Mouse (Mus musculus) frontal cortex, postnatal 36 days (tissue): ENCODE results near the gene Btbd16.

ENCODE experiments used
- DNase-seq, 2 experiments: peaks; one replicate each; pipeline ENCODE4 v3.0.0; 2022; ENCODE audit warnings: low spot score in 2 of 2

Btbd16 gene

DNA sequence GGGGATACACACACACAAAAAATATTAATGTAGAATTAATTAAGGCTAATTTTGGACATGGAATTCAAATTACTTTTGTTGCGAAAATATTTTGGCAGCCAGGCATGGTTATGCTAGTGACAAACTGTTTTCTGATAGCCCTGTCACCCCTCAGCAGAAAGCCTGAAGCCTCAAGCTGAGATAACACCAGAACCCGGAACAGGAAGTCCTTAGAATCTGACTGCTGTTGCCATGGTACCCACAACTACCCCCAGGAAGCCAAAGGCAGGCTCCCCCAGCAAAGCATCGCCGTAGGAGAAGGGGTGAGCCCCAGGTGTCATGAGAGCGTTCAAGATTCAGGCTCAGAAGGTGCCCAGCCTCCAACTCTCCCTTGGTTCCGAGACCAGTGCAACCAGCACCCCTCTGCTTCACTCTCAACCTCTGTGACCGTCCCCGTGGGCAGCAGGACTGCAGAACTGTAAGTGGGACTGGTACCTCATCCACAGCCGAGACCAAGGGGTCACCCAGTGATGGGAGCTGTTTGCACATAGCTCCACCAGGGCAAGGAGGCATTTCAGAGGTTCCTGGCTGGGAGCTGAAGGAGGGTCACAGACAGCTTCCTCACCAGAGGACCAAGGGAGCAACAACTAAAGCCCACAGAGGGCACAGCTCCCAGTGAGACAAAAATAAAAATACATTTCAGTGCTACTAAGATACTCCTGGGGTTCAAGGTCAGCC is at the start of gene Btbd16:
TSS of gene Btbd16 (plus strand) at position 156 of the 717 bp plus-strand sequence.
- no peak for DNase-seq

- DNase-seq: peak; percentile 16 to 33
Measured at GRCm38 (mm10) chr7:130726185-130726584, 47.7 kb upstream of the Btbd16 start.

DNA sequence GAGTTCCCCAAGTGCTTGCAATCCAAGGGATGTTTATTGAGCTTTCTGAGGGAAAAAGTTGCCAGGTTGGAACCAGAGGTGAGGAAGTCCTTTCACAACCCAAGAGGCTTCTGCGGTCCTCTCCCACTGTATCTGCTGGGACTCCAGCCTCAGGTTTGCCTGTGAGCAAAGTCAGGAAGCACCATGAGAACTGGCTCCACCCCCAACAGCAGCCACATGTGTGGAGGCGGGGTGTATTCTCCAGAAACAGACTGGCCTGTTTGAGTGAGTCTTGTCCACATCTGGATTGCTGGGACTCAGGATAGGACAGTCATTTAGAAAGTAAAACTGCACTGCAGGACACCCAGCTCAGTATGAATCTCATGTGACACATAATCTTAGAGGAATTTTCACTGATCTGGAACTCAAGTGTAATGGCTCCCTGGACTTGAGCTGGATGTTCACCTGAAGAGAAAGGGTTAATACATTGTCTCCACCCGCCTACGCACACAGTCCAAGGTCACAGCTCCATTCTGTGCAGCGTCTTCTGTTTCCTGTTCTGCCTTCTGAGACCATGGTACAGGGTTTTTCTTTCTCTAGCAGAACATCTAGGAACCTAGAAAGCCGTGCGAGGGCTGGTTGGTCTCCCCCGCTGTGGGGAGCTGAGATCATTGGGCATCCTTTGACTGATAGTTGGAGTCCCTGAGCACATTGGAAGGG is 47.0 kb upstream of the Btbd16 start:
- no peak for DNase-seq

DNA sequence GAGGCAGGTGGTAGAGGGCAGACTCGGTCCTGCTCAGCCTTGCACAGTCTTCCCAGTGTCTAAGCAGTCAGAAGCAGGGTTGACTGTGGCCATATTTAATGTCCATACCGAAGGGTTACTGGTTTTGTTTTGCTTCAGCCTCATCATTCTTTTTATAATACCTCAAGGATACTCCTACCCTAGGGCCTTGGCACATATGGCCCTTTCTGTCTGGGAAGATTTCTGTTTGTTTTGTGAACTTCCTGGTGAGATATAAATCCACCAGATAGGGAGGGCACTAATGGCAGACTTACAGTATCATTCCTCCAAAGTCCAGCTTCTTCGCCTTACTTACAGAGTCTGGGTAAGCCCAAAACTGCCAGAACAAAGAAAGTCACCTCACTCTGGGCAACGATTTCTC is 46.3 kb upstream of the Btbd16 start:
- no peak for DNase-seq

GRCm38 (mm10) chr7:130731792-130732191 is 42.1 kb upstream of the Btbd16 start:
- no peak for DNase-seq

DNA sequence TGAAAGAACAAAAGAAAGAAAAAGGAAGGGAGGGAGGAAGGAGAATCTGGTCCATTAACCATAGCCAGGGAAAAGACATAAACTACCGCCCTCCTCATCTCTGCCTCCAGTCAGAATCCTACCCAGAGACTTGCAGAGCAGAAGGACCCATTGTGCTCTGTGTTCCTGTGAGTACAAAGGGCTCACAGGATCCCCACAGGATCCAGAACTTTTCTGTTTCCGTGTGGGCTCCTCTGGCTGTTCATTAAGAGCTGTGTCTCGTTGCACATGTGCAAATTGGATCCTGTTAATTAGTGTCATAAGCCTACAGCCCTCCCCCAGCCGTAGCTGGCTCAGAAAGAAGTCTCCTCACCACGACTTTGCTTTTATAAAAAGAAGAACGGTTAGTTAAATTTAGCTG is 41.0 kb upstream of the Btbd16 start:
- DNase-seq: peak in 1 of 2 experiments; percentile 21

GRCm38 (mm10) chr7:130733423-130733822 is 40.4 kb upstream of the Btbd16 start:
- DNase-seq: no peak

DNA sequence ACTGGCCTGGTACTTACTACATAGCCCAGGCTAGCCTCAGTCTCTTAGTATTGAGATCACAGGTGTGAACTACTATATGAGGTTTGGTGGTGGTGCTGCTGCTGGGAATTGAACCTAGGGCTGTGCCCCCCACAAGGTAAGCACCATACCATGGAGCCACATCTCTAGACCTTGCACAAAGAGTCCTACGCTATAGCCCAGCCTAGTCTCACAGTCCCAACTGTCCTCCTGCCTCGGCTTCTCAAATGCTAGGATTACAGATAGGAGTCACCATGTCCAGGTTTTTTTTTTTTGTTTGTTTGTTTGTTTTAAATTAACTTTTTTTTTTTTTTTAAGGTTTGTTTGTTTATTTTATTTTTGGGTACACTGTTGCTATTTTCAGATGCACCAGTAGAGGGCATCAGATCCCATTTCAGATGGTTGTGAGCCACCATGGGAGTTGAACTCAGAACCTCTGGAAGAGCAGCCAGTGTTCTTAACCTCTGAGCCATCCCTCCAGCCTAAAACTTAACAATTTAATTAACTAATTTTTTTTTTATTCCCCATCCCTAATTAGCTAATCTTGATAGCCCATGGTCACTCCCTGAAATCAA is 39.6 kb upstream of the Btbd16 start:
- no peak for DNase-seq

GRCm38 (mm10) chr7:130741099-130741498 is 32.8 kb upstream of the Btbd16 start:
- DNase-seq: no peak

DNA sequence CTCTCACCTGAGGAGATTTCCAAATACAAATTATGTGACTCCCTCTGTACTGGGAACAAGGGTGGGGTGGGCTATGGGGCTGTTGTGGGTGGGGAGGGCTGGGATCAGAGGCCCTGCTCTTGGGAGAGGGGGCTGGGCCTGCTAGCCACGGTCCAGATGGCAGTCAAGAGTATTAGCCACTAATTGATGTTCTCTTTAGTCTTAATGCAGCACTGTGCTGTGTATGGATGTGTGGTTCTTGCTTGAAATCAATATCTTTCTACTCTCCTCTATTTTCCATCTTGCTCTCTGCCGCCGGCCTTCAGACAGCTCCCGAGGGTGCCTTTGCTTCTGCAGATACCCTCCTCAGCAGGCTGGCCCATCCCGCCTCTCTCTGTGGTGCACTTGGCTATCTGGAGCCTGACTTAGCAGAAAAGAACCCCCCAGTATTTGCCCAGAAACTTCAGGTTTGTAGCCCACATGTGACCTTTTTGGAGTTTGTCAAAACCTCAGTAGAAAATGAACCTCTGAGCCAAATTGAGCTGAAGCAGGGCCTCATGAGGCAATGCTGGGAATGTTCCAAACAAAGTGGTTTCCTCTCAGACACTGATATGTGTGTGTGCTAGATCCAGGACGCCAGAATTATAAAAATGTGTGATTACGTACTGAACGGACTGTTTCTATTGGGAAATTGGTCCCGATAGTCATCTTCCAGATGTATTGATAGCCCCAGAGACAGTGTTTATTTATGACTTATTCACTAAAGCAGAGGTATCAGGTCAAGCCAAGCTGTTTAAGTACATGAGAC is 30.4 kb upstream of the Btbd16 start:
- DNase-seq: no peak

DNA sequence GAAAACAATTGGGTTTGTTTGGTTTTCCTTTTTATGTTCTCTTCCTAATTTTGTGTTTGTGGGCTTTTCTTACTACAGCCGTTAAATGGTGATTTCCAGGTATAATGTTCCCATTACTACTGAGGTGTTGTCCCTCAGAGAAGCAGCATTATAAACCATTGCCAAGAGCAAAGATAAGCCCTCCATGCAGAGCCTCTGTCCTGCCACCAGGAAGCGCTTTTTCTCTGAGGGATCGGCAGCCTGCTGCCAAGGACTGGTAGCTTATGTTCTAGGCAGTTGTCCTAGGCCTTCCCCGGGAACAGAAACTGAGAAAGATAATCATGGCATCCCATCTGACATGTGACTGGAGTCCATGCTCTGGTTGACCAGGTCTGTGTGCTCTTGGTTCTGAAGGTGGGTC is 24.7 kb upstream of the Btbd16 start:
- DNase-seq: no peak

DNA sequence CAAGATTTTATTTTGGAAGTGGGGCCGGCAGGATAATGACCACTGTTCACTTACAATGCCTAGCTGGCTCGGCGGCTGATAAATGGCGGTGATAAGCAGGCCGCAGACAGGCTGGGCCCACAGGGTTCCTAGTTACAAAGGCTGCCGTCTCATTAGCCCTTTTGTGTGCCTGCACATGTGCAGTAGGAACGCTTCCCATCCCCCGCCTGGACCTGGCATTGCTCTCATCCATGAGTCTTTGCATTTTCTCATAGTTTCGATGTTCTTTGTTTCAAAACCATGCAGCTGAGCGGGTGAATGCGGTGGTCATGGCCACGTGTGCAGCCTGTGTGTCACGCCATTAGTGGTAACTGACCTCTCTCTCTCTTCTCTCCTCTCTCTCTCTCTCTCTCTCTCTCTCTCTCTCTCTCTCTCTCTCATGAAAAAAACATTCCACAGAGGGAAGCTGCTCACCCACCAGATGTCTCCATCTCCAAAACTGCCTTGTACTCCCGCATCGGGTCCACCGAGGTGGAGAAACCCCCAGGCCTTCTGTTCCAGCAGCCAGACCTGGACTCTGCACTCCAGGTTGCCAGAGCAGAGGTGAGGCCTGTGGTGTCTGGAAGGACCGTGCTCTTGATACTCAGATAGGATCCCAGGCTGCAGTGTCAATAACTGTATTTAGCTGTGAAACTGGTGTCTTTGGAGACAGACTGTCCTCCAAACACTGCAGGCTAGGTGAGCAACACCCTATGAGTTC is 22.9 kb upstream of the Btbd16 start:
- DNase-seq: no peak

DNA sequence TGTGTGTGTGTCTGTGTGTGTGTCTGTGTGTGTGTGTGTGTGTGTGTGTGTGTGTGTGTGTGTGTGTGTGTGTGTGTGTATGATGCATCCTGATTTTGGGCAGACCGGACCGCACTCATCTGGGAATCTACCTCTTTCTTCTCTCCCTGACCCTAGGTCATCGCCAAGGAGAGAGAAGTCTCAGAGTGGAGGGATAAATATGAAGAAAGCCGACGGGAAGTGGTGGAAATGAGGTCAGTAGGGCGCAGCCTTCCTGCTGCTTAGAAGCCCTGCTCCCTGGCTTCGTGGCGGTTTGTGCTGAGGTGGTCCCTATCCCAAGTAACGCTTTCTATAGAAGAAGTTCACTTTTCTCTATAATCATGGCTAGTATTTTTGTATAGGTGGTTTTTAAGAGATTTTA is 22.2 kb upstream of the Btbd16 start:
- no peak for DNase-seq

DNA sequence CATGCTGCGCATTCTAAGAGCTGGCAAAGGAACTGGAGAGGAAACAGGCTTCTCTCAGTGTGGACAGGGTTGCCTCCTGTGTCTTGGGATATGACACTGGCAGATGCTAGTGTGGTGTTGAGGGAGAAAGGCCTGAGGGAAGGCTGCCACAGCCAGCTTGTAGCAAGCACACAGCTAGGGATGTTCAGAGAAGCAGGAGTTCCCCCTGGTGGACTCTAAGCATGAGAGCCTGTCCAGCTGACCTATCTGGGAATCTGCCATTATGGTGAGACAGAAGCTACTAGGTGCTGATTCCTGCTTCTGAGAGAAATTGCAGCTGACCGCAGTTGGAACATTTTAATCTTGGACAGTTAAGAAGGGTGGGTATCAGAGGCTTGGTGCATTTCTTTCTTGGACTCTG is 19.1 kb upstream of the Btbd16 start:
- no peak for DNase-seq

DNA sequence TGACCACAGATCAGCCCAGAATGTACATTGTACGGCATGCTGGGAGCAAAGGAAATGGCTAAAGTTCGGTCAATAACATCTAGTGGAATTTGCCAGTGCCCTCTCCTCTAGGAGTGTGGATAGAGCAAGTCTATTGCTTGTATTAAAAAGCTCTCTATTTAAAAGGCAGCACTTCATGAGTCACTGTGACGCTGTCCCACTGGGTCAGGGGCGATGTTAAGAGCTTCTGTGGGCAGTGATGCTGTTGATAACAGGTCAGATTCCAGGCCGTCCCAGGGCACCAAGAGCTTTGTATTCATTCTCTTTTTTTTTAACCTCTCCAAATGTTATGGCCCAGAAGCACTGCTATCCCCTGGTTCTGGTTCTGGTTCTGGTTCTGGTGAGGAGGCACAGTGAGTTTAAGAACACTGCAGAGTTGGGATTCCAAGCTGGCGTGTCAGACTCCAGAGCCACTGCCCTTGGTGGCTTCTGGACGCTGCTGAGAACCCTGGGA is 17.5 kb upstream of the Btbd16 start:
- DNase-seq: no peak

DNA sequence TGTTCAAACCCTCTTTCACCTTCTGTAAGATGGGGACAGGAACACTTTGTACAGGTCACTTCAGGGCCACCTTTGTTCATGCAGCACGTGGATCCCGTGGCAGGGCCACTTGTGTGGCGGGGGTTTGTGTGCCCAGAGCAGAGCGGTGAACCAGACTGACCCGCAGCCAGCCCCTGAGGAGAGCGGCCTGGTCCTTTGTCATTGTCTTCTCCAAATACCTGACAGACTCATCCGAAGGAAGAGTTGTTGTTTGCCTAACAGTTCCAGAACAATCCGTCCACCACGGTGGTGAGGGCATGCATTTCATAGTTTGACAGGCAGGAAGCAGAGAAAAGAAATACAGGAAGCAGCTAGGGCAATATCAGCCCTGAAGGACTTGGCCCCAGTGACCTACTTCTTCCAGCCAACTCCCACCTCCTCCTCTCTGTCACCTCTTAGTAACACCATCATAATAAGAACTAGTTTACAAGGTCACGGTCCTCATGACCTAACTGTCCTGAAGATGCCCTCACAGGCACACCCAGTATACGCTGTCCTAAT is 16.5 kb upstream of the Btbd16 start:
- no peak for DNase-seq

GRCm38 (mm10) chr7:130762071-130762897 is 11.6 kb upstream of the Btbd16 start:
- DNase-seq: peak; percentile 74 to 84

- DNase-seq: no peak
Measured at GRCm38 (mm10) chr7:130764160-130764559, 9.7 kb upstream of the Btbd16 start.

DNA sequence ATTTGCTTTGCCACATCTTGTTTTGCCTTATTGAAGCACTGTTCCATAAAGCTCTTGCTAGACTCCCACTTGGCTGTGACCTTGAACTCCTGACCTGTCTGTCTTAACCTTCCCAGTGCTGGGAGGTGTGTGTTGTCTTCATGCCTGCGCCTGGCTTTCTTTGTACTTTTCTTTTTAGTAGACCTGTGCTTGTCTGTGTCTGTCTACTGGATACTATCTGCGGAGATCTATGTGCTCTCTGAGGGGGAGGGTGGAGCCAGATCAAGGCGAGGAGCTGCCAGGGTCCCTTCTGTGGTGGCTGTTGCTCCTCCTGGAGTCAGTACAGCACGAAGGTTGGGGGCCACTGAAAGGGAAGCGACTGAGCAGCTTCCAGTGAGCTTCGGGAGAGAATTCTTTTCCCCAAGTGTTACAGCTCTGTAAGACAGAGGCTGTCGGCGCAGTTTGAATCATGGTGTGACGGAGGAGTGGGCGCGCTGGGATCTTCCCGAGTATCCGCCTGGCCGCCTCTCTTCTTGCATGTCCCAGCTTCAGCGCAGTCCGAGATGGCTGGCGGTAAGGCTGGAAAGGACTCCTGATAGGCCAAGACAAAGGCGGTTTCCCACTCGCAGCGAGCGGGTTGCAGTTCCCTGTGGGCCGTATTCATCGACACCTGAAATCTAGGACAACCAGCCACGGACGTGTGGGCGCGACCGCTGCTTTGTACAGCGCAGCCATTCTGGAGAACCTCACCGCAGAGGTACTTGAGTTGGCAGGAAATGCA is 7.3 kb upstream of the Btbd16 start:
- no peak for DNase-seq
